Mouse (Mus musculus) cerebellum, adult 2 months (tissue): ENCODE data around the gene Esyt1.

Experiments used
- CTCF ChIP-seq: fragments of 200-500 bp; IDR thresholded peaks from 2 replicates; pipeline ENCODE4 v1.5.1; 2011; ENCODE audit warnings: low read depth, mild to moderate bottlenecking, control low read depth, low read length, moderate library complexity, borderline replicate concordance; ENCODE audit not compliant: insufficient read depth
- POLR2A ChIP-seq: fragments of 200-500 bp; IDR thresholded peaks from 2 replicates; pipeline ENCODE4 v1.6.1; 2011; ENCODE audit warnings: low read length, control low read depth, borderline replicate concordance; ENCODE audit not compliant: insufficient read depth

- TF ChIP-seq CTCF (no peak), POLR2A (no peak)
Measured at GRCm38 (mm10) chr10:128524732-128525662, 674 bp downstream of the Esyt1 start.
